Mouse (Mus musculus) heart, postnatal 25 days (tissue): ENCODE data around the gene Dscam. TPM values are rescaled to one million over a fixed set of nuclear protein-coding genes. Genes with fewer than 3 reads are reported as not detected.

Source experiments
- total RNA-seq, 2 experiments: library from RNA; stranded (reverse); gene quantifications; 2 replicates each; pipeline ENCODE4 v1.2.3; 2021

Dscam gene
- total RNA-seq, 2 experiments from 2014 or later = not detected

Other genes starting within 250 kb of the Dscam start
- 10 to 100 TPM; 14.7 to 18.6 TPM for gene Bace2, start 186.0 kb upstream of the Dscam start, total RNA-seq